Mouse (Mus musculus) small intestine, adult 2 months (tissue): ENCODE data around the gene Xrcc5. TPM values are rescaled to one million over a fixed set of nuclear protein-coding genes. Genes with fewer than 3 reads are reported as not detected.

Experiments used
- H3K27ac ChIP-seq: fragments of 200-500 bp; 2 replicates; pipeline ENCODE4 v1.5.1; 2012; ENCODE audit warnings: low read depth, low read length, control low read depth, inconsistent platforms; ENCODE audit not compliant: insufficient read depth
- H3K27me3 ChIP-seq: fragments of 200-500 bp; 2 replicates; pipeline ENCODE4 v1.6.1; 2012; ENCODE audit warnings: mild to moderate bottlenecking, moderate library complexity, low read length, inconsistent platforms; ENCODE audit not compliant: control insufficient read depth, insufficient read depth
- H3K36me3 ChIP-seq: fragments of 200-500 bp; 2 replicates; pipeline ENCODE4 v1.6.1; 2012; ENCODE audit warnings: mild to moderate bottlenecking, low read length, control low read depth, inconsistent platforms; ENCODE audit not compliant: control insufficient read depth, insufficient read depth
- H3K4me1 ChIP-seq: fragments of 200-500 bp; 2 replicates; pipeline ENCODE4 v1.6.1; 2012; ENCODE audit warnings: low read length, inconsistent platforms, mixed read lengths; ENCODE audit not compliant: control insufficient read depth, insufficient read depth, insufficient read length
- H3K4me3 ChIP-seq: fragments of 200-500 bp; 2 replicates; pipeline ENCODE4 v1.5.1; 2012; ENCODE audit warnings: low read depth, mild to moderate bottlenecking, control low read depth, inconsistent platforms, low read length, moderate library complexity
- CTCF ChIP-seq: fragments of 200-500 bp; IDR thresholded peaks from 2 replicates; pipeline ENCODE4 v1.5.1; 2012; ENCODE audit warnings: low read depth, mild to moderate bottlenecking, control low read depth, inconsistent platforms, low read length, moderate library complexity, mixed read lengths; ENCODE audit not compliant: insufficient replicate concordance, insufficient read length; ENCODE audit errors: extremely low read depth
- POLR2A ChIP-seq: fragments of 200-500 bp; IDR thresholded peaks from 2 replicates; pipeline ENCODE4 v1.6.1; 2012; ENCODE audit warnings: low read depth, mild to moderate bottlenecking, control low read depth, inconsistent platforms, low read length, moderate library complexity
- WGBS: fragments of 180-500 bp; shearing (Covaris S2); methylation state at CpG from one replicate; pipeline ENCODE4 v1.1.7; 2018; 5-methylcytosine and 5-hydroxymethylcytosine counted together
- polyA plus RNA-seq: library from polyadenylated mRNA; depleted of rRNA; stranded (reverse); fragments of >200 nt; gene quantifications from 2 replicates; pipeline ENCODE4 v1.2.3, GENCODE M21; 2012; rRNA removed

The Xrcc5 gene
- polyA plus RNA-seq, 1 experiment: 0.57 TPM

GRCm38 (mm10) chr1:72426456-72426855 lies 119.2 kb downstream of the Xrcc5 start:
- TF ChIP-seq CTCF (no peak), POLR2A (no peak)
- Histone ChIP-seq H3K27me3 (no peaks in the 10 kb centered on the region), H3K4me1 (no peaks in the 10 kb centered on the region), H3K27ac (no peak overlapping the region), H3K4me3 (no peak overlapping the region), H3K36me3 (no peaks in the 10 kb centered on the region)
- WGBS: 65% methylated on average over 4 of the region's 4 CpGs

DNA sequence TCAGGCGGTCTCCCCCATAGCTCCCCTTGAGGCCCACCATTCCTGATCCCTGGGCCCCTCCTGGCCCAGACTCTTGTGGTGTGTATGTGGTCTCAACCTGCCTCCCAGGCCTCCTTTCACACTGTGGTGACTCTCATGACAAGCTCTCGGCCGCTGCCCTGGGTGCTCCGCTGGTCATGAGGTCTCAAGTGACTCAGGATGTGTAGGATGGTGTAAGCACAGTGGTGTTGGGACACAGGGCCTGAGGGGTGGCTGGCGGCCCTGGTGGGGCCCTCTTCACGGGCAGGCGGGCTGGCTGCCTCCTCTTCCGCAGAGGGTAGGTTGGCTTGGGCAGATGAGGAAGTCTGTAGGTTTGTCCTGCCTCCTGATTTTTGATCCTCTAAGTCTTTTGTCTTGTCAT lies 121.3 kb downstream of the Xrcc5 start:
- H3K36me3 ChIP-seq: no peaks in the 10 kb centered on the region
- H3K27ac ChIP-seq: no peak overlapping the region
- H3K27me3 ChIP-seq: no peaks in the 10 kb centered on the region
- no peak overlapping the region for H3K4me3 ChIP-seq
- H3K4me1 ChIP-seq: no peaks in the 10 kb centered on the region
- 75% methylated on average over 8 of the region's 8 CpGs for WGBS
- TF ChIP-seq POLR2A (no peak), CTCF (no peak)

DNA sequence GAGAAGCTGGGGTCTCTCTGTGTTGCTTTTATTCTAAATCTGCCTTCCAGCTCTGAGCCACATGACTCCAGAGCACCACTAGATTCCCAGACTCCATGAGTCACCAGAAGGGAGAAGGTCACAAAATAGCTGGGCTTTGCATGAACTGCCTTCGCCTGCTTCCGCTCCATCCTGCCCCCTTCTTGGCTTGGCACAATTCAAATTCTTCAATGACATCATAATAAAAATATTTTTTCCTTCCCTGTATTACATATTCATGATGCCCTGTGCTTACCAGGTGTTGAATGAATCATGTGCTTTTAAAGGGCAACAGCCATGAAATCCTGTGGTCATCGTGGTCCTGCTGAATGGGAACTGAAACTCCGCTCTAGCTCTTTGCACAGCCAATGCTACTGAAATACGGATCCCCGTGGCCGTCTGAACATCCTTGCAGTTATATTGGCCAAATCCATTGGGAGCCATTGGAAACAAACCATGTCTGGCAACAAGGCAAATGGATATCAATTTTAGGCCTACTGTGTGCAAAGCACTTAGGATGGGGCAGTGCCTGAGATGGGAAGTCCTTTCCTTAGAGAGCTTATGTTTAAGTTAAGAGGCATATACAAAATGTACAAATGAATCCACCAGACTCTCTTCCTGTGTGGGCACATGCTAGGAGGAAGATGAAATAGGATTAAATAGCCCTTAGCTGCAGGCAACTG lies 122.0 kb downstream of the Xrcc5 start:
- Histone ChIP-seq H3K4me1 (no peaks in the 10 kb centered on the region), H3K27me3 (no peaks in the 10 kb centered on the region), H3K27ac (no peak overlapping the region), H3K4me3 (no peak overlapping the region), H3K36me3 (no peaks in the 10 kb centered on the region)
- TF ChIP-seq POLR2A (no peak), CTCF (no peak)
- WGBS: 87% methylated on average over 7 of the region's 7 CpGs

DNA sequence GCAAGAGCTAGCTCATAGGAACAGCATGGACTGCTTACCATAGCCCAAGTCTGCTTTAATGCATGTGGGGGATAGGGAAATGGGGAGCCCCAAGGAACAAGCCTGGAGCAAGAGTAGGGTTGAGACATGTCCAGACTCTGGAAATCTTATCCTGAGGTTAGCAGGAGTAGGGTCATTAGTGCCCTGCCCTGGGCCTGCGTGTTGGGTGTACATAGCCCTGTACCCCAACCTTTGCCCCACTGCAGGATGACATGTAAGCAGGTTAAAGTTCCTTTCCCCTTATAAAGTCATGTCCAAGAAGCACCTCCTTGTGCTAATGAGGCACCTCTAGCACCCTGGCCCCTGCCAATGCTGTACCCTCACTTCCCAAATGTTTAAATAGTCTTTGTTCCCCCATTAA lies 125.4 kb downstream of the Xrcc5 start:
- WGBS: 20% methylated on average over 1 of the region's 1 CpGs
- TF ChIP-seq CTCF (no peak), POLR2A (no peak)
- no peak overlapping the region for H3K4me3 ChIP-seq
- H3K36me3 ChIP-seq: no peaks in the 10 kb centered on the region
- H3K27me3 ChIP-seq: no peaks in the 10 kb centered on the region
- no peaks in the 10 kb centered on the region for H3K4me1 ChIP-seq
- H3K27ac ChIP-seq: no peak overlapping the region

DNA sequence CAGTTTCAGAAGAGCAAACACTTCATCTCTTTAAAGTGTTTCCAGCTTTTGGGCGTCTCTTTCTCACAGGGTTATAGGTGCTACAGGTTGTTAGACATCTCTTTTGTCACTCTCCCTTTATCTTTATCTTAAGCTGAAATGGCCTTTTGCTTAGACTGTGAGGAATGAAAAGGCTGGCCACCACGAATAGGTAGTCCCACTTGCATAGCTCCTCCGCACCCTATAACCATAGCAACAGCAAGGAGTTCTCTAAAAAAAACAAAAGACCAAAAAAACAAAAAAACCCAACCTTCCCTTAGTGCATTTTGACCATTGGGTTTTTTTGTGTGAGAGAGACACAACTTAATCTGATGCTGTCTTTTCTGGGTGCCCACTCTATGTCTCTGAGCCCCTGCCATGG lies 127.3 kb downstream of the Xrcc5 start:
- no peak overlapping the region for H3K27ac ChIP-seq
- H3K36me3 ChIP-seq: no peaks in the 10 kb centered on the region
- H3K4me1 ChIP-seq: no peaks in the 10 kb centered on the region
- 47% methylated on average over 3 of the region's 3 CpGs for WGBS
- no peak overlapping the region for H3K4me3 ChIP-seq
- no peaks in the 10 kb centered on the region for H3K27me3 ChIP-seq
- TF ChIP-seq CTCF: no peak

- WGBS: 68% methylated on average over 5 of the region's 5 CpGs
- TF ChIP-seq POLR2A: no peak
- TF ChIP-seq CTCF: no peak
- Histone ChIP-seq H3K27ac (no peak overlapping the region), H3K4me1 (no peaks in the 10 kb centered on the region), H3K27me3 (no peaks in the 10 kb centered on the region), H3K4me3 (no peak overlapping the region), H3K36me3 (no peaks in the 10 kb centered on the region)
Observed at GRCm38 (mm10) chr1:72436967-72437366, 129.7 kb downstream of the Xrcc5 start.

- Histone ChIP-seq H3K4me3 (no peak overlapping the region), H3K36me3 (no peaks in the 10 kb centered on the region), H3K4me1 (no peaks in the 10 kb centered on the region), H3K27me3 (no peaks in the 10 kb centered on the region), H3K27ac (no peak overlapping the region)
- no peak for TF ChIP-seq CTCF
- no peak for TF ChIP-seq POLR2A
- WGBS: 68% methylated on average over 8 of the region's 8 CpGs
Observed at GRCm38 (mm10) chr1:72439146-72439545, 131.9 kb downstream of the Xrcc5 start.

- Histone ChIP-seq H3K4me3 (no peak overlapping the region), H3K4me1 (no peaks in the 10 kb centered on the region), H3K27me3 (no peaks in the 10 kb centered on the region), H3K27ac (no peak overlapping the region), H3K36me3 (no peaks in the 10 kb centered on the region)
- TF ChIP-seq POLR2A (no peak), CTCF (no peak)
- WGBS: 73% methylated on average over 2 of the region's 2 CpGs
Observed at GRCm38 (mm10) chr1:72442747-72443146, 135.5 kb downstream of the Xrcc5 start.

Other genes starting within 250 kb of the Xrcc5 start
- 0.94 and 11.0 TPM in 2 replicates for gene Mreg, start 95.1 kb upstream of the Xrcc5 start, polyA plus RNA-seq
- gene Pecr, start 23.1 kb upstream of the Xrcc5 start, polyA plus RNA-seq: 2.9 and 3.1 TPM in 2 replicates
- gene Tmem169, start 23.1 kb upstream of the Xrcc5 start, polyA plus RNA-seq: 0.04 TPM in 1 of 2 replicates, not detected in the other
- 0.06 and 0.37 TPM in 2 replicates for gene March4, start 229.5 kb downstream of the Xrcc5 start, polyA plus RNA-seq